Mouse (Mus musculus) midbrain, embryonic 12.5 days (tissue): Measurements from ENCODE around the gene Dync1i1. TPM values are rescaled to one million over a fixed set of nuclear protein-coding genes. Genes with fewer than 3 reads are reported as not detected.

Experiments used
- ATAC-seq: fragments of 200-750 bp; cut with Nextera tagmentation; 2 replicates; pipeline ENCODE4 v1.8.0; 2017; ENCODE audit warnings: low read depth, moderate TSS enrichment, moderate library complexity; ENCODE audit not compliant: low FRiP score
- H3K27ac ChIP-seq: fragments of 300-500 bp; sonication (generic); replicated peaks from 2 replicates; pipeline ENCODE4 v1.5.1; 2016; ENCODE audit warnings: mild to moderate bottlenecking
- H3K27me3 ChIP-seq: fragments of 300-500 bp; sonication (generic); 2 replicates; pipeline ENCODE4 v1.6.1; 2016; ENCODE audit warnings: mild to moderate bottlenecking
- H3K36me3 ChIP-seq: fragments of 300-500 bp; sonication (generic); 2 replicates; pipeline ENCODE4 v1.6.1; 2016
- H3K4me1 ChIP-seq: fragments of 300-500 bp; sonication (generic); 2 replicates; pipeline ENCODE4 v1.6.1; 2016
- H3K4me2 ChIP-seq: fragments of 300-500 bp; sonication (generic); replicated peaks from 2 replicates; pipeline ENCODE4 v1.6.1; 2016; ENCODE audit warnings: mild to moderate bottlenecking, moderate library complexity
- H3K4me3 ChIP-seq: fragments of 300-500 bp; sonication (generic); 2 replicates; pipeline ENCODE4 v1.5.1; 2016; ENCODE audit warnings: mild to moderate bottlenecking
- H3K9ac ChIP-seq: fragments of 300-500 bp; sonication (generic); replicated peaks from 2 replicates; pipeline ENCODE4 v1.6.1; 2016; ENCODE audit warnings: mild to moderate bottlenecking, moderate library complexity
- H3K9me3 ChIP-seq: fragments of 300-500 bp; sonication (generic); 2 replicates; pipeline ENCODE4 v1.6.1; 2016; ENCODE audit warnings: mild to moderate bottlenecking
- WGBS: fragments of 180-500 bp; shearing (Covaris S2); methylation state at CpG from one replicate; pipeline ENCODE4 v1.1.7; 2016; 5-methylcytosine and 5-hydroxymethylcytosine counted together
- polyA plus RNA-seq: library from polyadenylated mRNA; unstranded; fragments of >200 nt; fragmentation: Nextera tagmentation; extraction: Ambion mirVana; gene quantifications from 2 replicates; pipeline ENCODE4 v1.2.1, GENCODE M21; 2016

Gene Dync1i1
- polyA plus RNA-seq, 1 experiment from 2014 or later = 2.9 TPM

- no peak for ATAC-seq
- 92% methylated on average over 1 of the region's 1 CpGs for WGBS
- Histone ChIP-seq H3K4me1 (no peaks in the 10 kb centered on the region), H3K36me3 (no peaks in the 10 kb centered on the region), H3K27me3 (no peaks in the 10 kb centered on the region), H3K4me3 (no peak overlapping the region), H3K4me2 (no peak overlapping the region), H3K27ac (no peak overlapping the region), H3K9me3 (no peaks in the 10 kb centered on the region), H3K9ac (no peak overlapping the region)
Observed at GRCm38 (mm10) chr6:5734862-5735261, 9.4 kb downstream of the Dync1i1 start.

DNA sequence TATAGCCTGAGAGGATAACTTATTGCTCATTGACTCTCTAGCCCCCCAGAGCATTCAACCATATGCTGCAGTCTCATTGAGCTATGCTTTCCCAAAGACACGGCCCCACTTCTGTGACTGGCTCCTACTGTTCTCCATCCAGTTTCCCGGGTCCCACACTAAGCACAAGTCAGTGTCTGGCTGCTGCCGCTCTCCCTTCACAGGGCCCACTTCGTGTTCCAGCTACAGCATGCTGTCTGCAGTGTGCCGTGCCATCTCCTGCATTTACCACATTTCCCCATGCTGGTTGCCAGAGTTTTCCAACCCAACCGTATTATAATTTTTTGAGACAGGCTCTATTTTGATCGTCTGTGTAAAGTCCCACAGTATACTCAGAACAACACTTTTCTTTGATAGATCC is 14.3 kb downstream of the Dync1i1 start:
- ATAC-seq = no peak
- H3K4me3 ChIP-seq = no peak overlapping the region
- H3K27ac ChIP-seq = no peak overlapping the region
- H3K9ac ChIP-seq = no peak overlapping the region
- WGBS = 77% methylated on average over 7 of the region's 7 CpGs
- H3K27me3 ChIP-seq = no peaks in the 10 kb centered on the region
- no peak overlapping the region for H3K4me2 ChIP-seq
- no peaks in the 10 kb centered on the region for H3K9me3 ChIP-seq
- no peaks in the 10 kb centered on the region for H3K4me1 ChIP-seq
- no peaks in the 10 kb centered on the region for H3K36me3 ChIP-seq

GRCm38 (mm10) chr6:5741395-5742032 is 16.1 kb downstream of the Dync1i1 start:
- no peaks in the 10 kb centered on the region for H3K4me1 ChIP-seq
- WGBS = 87% methylated on average over 6 of the region's 6 CpGs
- no peak overlapping the region for H3K4me2 ChIP-seq
- no peak overlapping the region for H3K9ac ChIP-seq
- H3K27me3 ChIP-seq = no peaks in the 10 kb centered on the region
- no peaks in the 10 kb centered on the region for H3K36me3 ChIP-seq
- ATAC-seq = no peak
- no peaks in the 10 kb centered on the region for H3K9me3 ChIP-seq
- H3K27ac ChIP-seq = no peak overlapping the region
- H3K4me3 ChIP-seq = no peak overlapping the region

DNA sequence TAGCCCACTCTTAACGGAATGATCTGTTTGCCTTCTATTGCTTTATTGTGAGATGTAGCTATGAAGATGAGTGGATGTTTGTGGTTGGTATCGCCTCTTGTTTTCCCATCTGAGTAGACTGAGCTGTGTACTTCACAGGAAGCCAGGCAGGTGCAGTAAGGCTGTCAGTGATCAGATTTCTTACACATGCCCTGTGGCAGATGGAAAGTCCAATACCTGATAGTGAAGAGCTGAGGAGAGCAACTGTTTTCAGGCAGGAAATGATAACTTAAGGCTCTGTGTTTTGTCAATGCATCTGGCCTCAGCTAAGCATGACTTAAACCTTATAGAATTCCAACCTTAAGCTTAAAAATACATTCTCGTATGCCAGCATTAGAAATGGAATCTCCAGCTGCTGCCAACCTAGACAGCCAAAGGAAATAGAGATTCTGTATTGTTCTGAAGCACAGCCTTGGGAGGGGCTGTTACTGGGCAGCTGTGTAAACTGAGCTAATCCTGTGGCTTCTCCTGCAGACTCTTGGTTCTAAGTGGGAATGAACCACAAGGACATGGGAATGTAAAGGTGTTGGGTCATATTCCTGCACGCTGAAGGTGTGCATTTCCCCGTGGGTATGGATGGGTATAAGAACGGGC is 24.8 kb downstream of the Dync1i1 start:
- Histone ChIP-seq H3K27me3 (no peaks in the 10 kb centered on the region), H3K4me3 (no peak overlapping the region), H3K4me1 (no peaks in the 10 kb centered on the region), H3K9ac (no peak overlapping the region), H3K9me3 (no peaks in the 10 kb centered on the region), H3K27ac (no peak overlapping the region), H3K36me3 (no peaks in the 10 kb centered on the region), H3K4me2 (no peak overlapping the region)
- ATAC-seq = no peak
- WGBS = 71% methylated on average over 6 of the region's 6 CpGs

DNA sequence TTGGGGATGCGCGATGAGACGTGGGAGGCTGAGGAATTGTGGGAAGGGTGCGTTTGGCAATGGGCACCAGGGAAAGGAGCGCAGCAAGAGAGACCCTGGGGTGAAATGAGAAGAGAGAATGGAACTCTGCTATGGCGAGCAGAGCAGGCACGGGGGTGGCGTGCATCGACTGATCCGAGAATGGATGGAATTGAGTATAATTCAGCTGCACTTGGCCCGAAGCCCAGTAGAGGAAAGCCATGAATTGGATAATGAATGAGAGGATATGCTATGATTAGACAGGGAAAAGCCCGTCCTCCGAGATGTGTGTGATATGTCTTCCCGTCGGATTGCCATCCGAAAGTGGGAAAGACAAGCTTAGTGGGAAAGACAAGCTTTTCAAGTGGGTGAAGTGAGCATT is 26.7 kb downstream of the Dync1i1 start:
- WGBS = 89% methylated on average over 16 of the region's 16 CpGs
- Histone ChIP-seq H3K9me3 (no peaks in the 10 kb centered on the region), H3K4me3 (no peak overlapping the region), H3K9ac (no peak overlapping the region), H3K4me2 (no peak overlapping the region), H3K27ac (no peak overlapping the region), H3K27me3 (no peaks in the 10 kb centered on the region), H3K4me1 (0 out of 2 replicates have a peak, but pooled peaks cover 2% of the 10 kb centered on the region), H3K36me3 (no peaks in the 10 kb centered on the region)
- no peak; the same call in 1 of the 2 replicates for ATAC-seq

GRCm38 (mm10) chr6:5752617-5753016 is 27.2 kb downstream of the Dync1i1 start:
- ATAC-seq = no peak
- WGBS = 69% methylated on average over 5 of the region's 5 CpGs
- H3K27ac ChIP-seq = no peak overlapping the region

DNA sequence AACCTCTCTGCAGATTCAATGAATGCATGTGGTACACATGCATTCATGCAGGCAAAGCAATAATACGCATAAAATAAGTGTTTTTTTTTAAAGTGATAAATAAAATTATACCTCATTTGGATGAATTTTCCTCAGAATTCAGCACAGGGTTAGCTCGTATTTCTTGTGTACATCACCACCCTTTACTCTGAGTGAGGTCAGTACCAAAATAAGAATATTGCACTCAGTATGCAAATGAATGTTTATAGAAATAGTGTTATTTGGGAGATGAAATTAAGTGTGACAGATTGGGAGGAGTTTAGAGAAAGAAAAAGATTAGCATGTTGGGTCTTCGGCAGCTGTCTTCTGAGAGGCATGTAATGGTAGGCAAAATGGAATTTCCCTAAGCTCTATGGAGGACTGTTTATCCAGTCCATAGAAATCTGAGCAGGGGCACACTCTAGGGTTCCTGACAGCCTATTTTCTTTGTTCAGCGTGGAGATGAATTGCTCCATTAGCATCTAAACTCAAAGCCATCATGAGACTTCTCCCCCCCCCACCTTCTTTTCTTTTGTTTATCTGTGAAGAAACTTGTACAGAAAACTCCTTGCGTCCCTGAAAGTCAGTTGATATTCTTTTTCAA is 31.2 kb downstream of the Dync1i1 start:
- H3K4me3 ChIP-seq = no peak overlapping the region
- ATAC-seq = peak; percentile 94
- H3K27me3 ChIP-seq = no peaks in the 10 kb centered on the region
- H3K9me3 ChIP-seq = no peaks in the 10 kb centered on the region
- WGBS = 35% methylated on average over 5 of the region's 5 CpGs
- H3K36me3 ChIP-seq = no peaks in the 10 kb centered on the region
- no peak overlapping the region for H3K27ac ChIP-seq
- 0 out of 2 replicates have a peak, but pooled peaks cover 2% of the 10 kb centered on the region for H3K4me1 ChIP-seq
- no peak overlapping the region for H3K9ac ChIP-seq
- no peak overlapping the region for H3K4me2 ChIP-seq

More at GRCm38 (mm10) chr6:5752617-5753016, 27.2 kb downstream of the Dync1i1 start:
- Histone ChIP-seq H3K4me3 (no peak overlapping the region), H3K27me3 (no peaks in the 10 kb centered on the region), H3K4me2 (no peak overlapping the region), H3K36me3 (no peaks in the 10 kb centered on the region), H3K9me3 (no peaks in the 10 kb centered on the region), H3K9ac (no peak overlapping the region), H3K4me1 (0 out of 2 replicates have a peak, but pooled peaks cover 2% of the 10 kb centered on the region)

- H3K36me3 ChIP-seq = no peaks in the 10 kb centered on the region
- no peaks in the 10 kb centered on the region for H3K4me1 ChIP-seq
- H3K4me2 ChIP-seq = no peak overlapping the region
- WGBS = 87% methylated on average over 2 of the region's 2 CpGs
- H3K27me3 ChIP-seq = no peaks in the 10 kb centered on the region
- no peak overlapping the region for H3K9ac ChIP-seq
- H3K4me3 ChIP-seq = no peak overlapping the region
- no peak overlapping the region for H3K27ac ChIP-seq
- no peak for ATAC-seq
- no peaks in the 10 kb centered on the region for H3K9me3 ChIP-seq
Observed at GRCm38 (mm10) chr6:5762943-5763342, 37.5 kb downstream of the Dync1i1 start.

- no peaks in the 10 kb centered on the region for H3K9me3 ChIP-seq
- H3K4me3 ChIP-seq = no peak overlapping the region
- no peak overlapping the region for H3K4me2 ChIP-seq
- WGBS = 74% methylated on average over 1 of the region's 1 CpGs
- no peaks in the 10 kb centered on the region for H3K36me3 ChIP-seq
- H3K4me1 ChIP-seq = no peaks in the 10 kb centered on the region
- no peak overlapping the region for H3K27ac ChIP-seq
- H3K9ac ChIP-seq = no peak overlapping the region
- no peak for ATAC-seq
- H3K27me3 ChIP-seq = no peaks in the 10 kb centered on the region
Observed at GRCm38 (mm10) chr6:5768576-5768975, 43.1 kb downstream of the Dync1i1 start.

DNA sequence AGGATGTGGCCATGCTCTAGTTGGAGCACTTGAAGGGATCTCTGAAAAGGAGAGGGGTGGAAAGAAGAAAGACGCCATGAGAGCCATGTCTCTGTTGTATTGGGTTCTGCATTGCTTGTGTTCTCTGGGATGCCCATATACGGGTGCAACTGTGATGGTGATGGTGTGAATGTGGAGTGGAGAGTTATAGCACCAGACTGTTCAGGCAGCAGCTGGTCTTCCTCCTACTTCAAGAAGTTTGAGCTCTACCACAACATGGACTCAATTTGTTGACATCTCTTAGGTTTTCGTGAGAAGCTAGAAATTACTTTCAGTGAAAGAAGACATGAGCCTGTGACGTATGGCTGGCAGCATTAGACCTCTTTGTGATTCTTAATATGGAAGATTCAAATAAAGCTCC is 44.8 kb downstream of the Dync1i1 start:
- H3K4me2 ChIP-seq = no peak overlapping the region
- H3K36me3 ChIP-seq = no peaks in the 10 kb centered on the region
- H3K9ac ChIP-seq = no peak overlapping the region
- ATAC-seq = no peak
- no peaks in the 10 kb centered on the region for H3K27me3 ChIP-seq
- 94% methylated on average over 4 of the region's 4 CpGs for WGBS
- no peak overlapping the region for H3K27ac ChIP-seq
- H3K4me1 ChIP-seq = no peaks in the 10 kb centered on the region
- no peak overlapping the region for H3K4me3 ChIP-seq
- no peaks in the 10 kb centered on the region for H3K9me3 ChIP-seq

GRCm38 (mm10) chr6:5775461-5775860 is 50.0 kb downstream of the Dync1i1 start:
- Histone ChIP-seq H3K9me3 (no peaks in the 10 kb centered on the region), H3K9ac (no peak overlapping the region), H3K36me3 (no peaks in the 10 kb centered on the region), H3K27ac (no peak overlapping the region), H3K4me3 (no peak overlapping the region), H3K27me3 (no peaks in the 10 kb centered on the region), H3K4me1 (no peaks in the 10 kb centered on the region), H3K4me2 (no peak overlapping the region)
- ATAC-seq = no peak
- WGBS = 79% methylated on average over 3 of the region's 3 CpGs

GRCm38 (mm10) chr6:5781752-5782151 is 56.3 kb downstream of the Dync1i1 start:
- Histone ChIP-seq H3K9me3 (no peaks in the 10 kb centered on the region), H3K27ac (no peak overlapping the region), H3K27me3 (no peaks in the 10 kb centered on the region), H3K36me3 (no peaks in the 10 kb centered on the region), H3K4me3 (no peak overlapping the region), H3K4me2 (no peak overlapping the region), H3K4me1 (no peaks in the 10 kb centered on the region), H3K9ac (no peak overlapping the region)
- ATAC-seq = no peak
- WGBS = 87% methylated on average over 6 of the region's 6 CpGs
